Mouse (Mus musculus) cortical plate, adult 2 months (tissue): ENCODE measurements around the gene Naa20.

Source experiments
- CTCF ChIP-seq: fragments of 200-500 bp; IDR thresholded peaks from 2 replicates; pipeline ENCODE4 v1.5.1; 2011; ENCODE audit warnings: mild to moderate bottlenecking, control low read depth, low read length; ENCODE audit not compliant: insufficient read depth; ENCODE audit errors: extremely low read depth
- POLR2A ChIP-seq: fragments of 200-500 bp; IDR thresholded peaks from 2 replicates; pipeline ENCODE4 v1.6.1; 2011; ENCODE audit warnings: mild to moderate bottlenecking, low read length, control low read depth; ENCODE audit not compliant: insufficient read depth; ENCODE audit errors: extremely low read depth

- TF ChIP-seq POLR2A (no peak), CTCF (no peak)
Measured at GRCm38 (mm10) chr2:145961861-145962260, 60.0 kb downstream of the Naa20 start.
